Comparison of ENCODE assay signal across 18 mouse cellular contexts in genomic region chr7:101155284-101155683, GRCm38 (mm10).
DNase-seq lines count a peak whose midpoint lies in the region; ATAC-seq and TF ChIP-seq lines count a peak whose summit lies in the region.
"Had no signal": no experiment of that assay in that cellular context is flagged by ENCODE, and none has a peak within 500 bp of the region (broad histone marks: within the 10 kb centered on the region; RNA-seq: fewer than 3 reads in every experiment).

No protein-coding gene starts in this region.

- peak; percentile 48 for DNase-seq in kidney, adult 9 months
- DNase-seq in kidney, postnatal 4 days: no peak
- DNase-seq in lung, postnatal 4 days: no peak
- DNase-seq in midbrain, embryonic 11.5 days (ENCODE audit: low spot score, missing footprints): peak; percentile 81
- DNase-seq in midbrain, postnatal 0 days (ENCODE audit: low spot score): no peak
- no peak for DNase-seq in heart, postnatal 14 days
- DNase-seq: adrenal gland, postnatal 10 days; cerebellum, adult 11-12 months; cerebellum, adult 9-10 months; cerebellum, postnatal 25 days; gastrocnemius, postnatal 10 days; heart, adult 2 months had no signal

- H3K4me2 ChIP-seq in lung, embryonic 16.5 days (ENCODE audit: low read depth, low read length): no peak overlapping the region
- H3K4me2 ChIP-seq in midbrain, embryonic 11.5 days: no peak overlapping the region
- no peak overlapping the region for H3K4me2 ChIP-seq in midbrain, postnatal 0 days (ENCODE audit: low read depth, low read length, poor library complexity, severe bottlenecking)
- H3K4me2 ChIP-seq: embryonic facial prominence, embryonic 12.5 days; forebrain, embryonic 15.5 days; heart, embryonic 11.5 days; heart, embryonic 15.5 days had no signal

- H3K36me3 ChIP-seq in lung, embryonic 16.5 days (ENCODE audit: control insufficient read depth, insufficient read depth, low read length): no peaks in the 10 kb centered on the region
- no peaks in the 10 kb centered on the region for H3K36me3 ChIP-seq in midbrain, embryonic 11.5 days (ENCODE audit: control insufficient read depth, insufficient read depth, low read length)
- no peaks in the 10 kb centered on the region for H3K36me3 ChIP-seq in midbrain, postnatal 0 days (ENCODE audit: insufficient read depth, low read length)
- H3K36me3 ChIP-seq: embryonic facial prominence, embryonic 12.5 days; forebrain, embryonic 15.5 days; heart, embryonic 15.5 days; hindbrain, embryonic 10.5 days had no signal

- intact Hi-C loops in heart, postnatal 14 days (cut with DNase I): loop anchor here (5.0 kb wide), 1 partner anchor 38 kb away; no protein-coding TSS in a partner anchor

- WGBS in lung, embryonic 16.5 days: 78% methylated on average over 3 of the region's 3 CpGs
- 95% methylated on average over 3 of the region's 3 CpGs for WGBS in midbrain, embryonic 11.5 days
- WGBS in midbrain, postnatal 0 days: 80% methylated on average over 3 of the region's 3 CpGs

- no peaks in the 10 kb centered on the region for H3K27me3 ChIP-seq in lung, embryonic 16.5 days (ENCODE audit: control insufficient read depth, insufficient read depth, low read depth, low read length)
- no peaks in the 10 kb centered on the region for H3K27me3 ChIP-seq in midbrain, embryonic 11.5 days (ENCODE audit: control insufficient read depth, insufficient read depth, low read length)
- no peaks in the 10 kb centered on the region for H3K27me3 ChIP-seq in midbrain, postnatal 0 days (ENCODE audit: insufficient read depth, low read length)
- H3K27me3 ChIP-seq: embryonic facial prominence, embryonic 12.5 days; forebrain, embryonic 15.5 days; heart, embryonic 15.5 days had no signal

- H3K4me3 ChIP-seq in lung, embryonic 16.5 days (ENCODE audit: low read length): no peak overlapping the region
- no peak overlapping the region for H3K4me3 ChIP-seq in midbrain, embryonic 11.5 days (ENCODE audit: low read depth, low read length)
- H3K4me3 ChIP-seq in midbrain, postnatal 0 days (ENCODE audit: low read depth, low read length): no peak overlapping the region
- H3K4me3 ChIP-seq: embryonic facial prominence, embryonic 12.5 days; forebrain, embryonic 15.5 days; heart, adult 2 months; heart, embryonic 15.5 days; hindbrain, embryonic 10.5 days had no signal

- no peaks in the 10 kb centered on the region for H3K4me1 ChIP-seq in lung, embryonic 16.5 days (replicated peaks; ENCODE audit: control insufficient read depth, insufficient read depth, low read length)
- H3K4me1 ChIP-seq in midbrain, embryonic 11.5 days (ENCODE audit: control insufficient read depth, insufficient read depth, low read length): peaks cover 9% of the 10 kb centered on the region
- H3K4me1 ChIP-seq in midbrain, postnatal 0 days (ENCODE audit: insufficient read depth, low read length): no peaks in the 10 kb centered on the region
- H3K4me1 ChIP-seq: heart, embryonic 15.5 days had no signal

- H3K9me3 ChIP-seq in lung, embryonic 16.5 days (ENCODE audit: control insufficient read depth, low read length): no peaks in the 10 kb centered on the region
- H3K9me3 ChIP-seq in midbrain, embryonic 11.5 days (ENCODE audit: control insufficient read depth, low read length): no peaks in the 10 kb centered on the region
- no peaks in the 10 kb centered on the region for H3K9me3 ChIP-seq in midbrain, postnatal 0 days (ENCODE audit: low read length)
- H3K9me3 ChIP-seq: embryonic facial prominence, embryonic 12.5 days; forebrain, embryonic 15.5 days; heart, embryonic 15.5 days; hindbrain, embryonic 10.5 days had no signal

- ATAC-seq in lung, embryonic 16.5 days (ENCODE audit: low read depth): peak; percentile 49; the same call in 1 of the 2 replicates
- ATAC-seq in midbrain, embryonic 11.5 days (ENCODE audit: low FRiP score): no peak
- no peak for ATAC-seq in midbrain, postnatal 0 days (ENCODE audit: low FRiP score)
- ATAC-seq: forebrain, embryonic 15.5 days had no signal

- no peak for TF ChIP-seq CTCF in midbrain, postnatal 0 days (IDR thresholded peaks at IDR 0.05)

- no peak overlapping the region for H3K9ac ChIP-seq in lung, embryonic 16.5 days (ENCODE audit: low read length)
- H3K9ac ChIP-seq in midbrain, embryonic 11.5 days (ENCODE audit: low read length): no peak overlapping the region
- no peak overlapping the region for H3K9ac ChIP-seq in midbrain, postnatal 0 days (replicated peaks; ENCODE audit: low read length, poor library complexity, severe bottlenecking)
- H3K9ac ChIP-seq: embryonic facial prominence, embryonic 12.5 days; forebrain, embryonic 15.5 days; heart, embryonic 15.5 days had no signal

- H3K27ac ChIP-seq in lung, embryonic 16.5 days (ENCODE audit: low read length): no peak overlapping the region
- H3K27ac ChIP-seq in midbrain, embryonic 11.5 days (ENCODE audit: low read depth, low read length): no peak overlapping the region
- no peak overlapping the region for H3K27ac ChIP-seq in midbrain, postnatal 0 days (ENCODE audit: low read depth, low read length)
- H3K27ac ChIP-seq: embryonic facial prominence, embryonic 12.5 days; forebrain, embryonic 15.5 days; heart, adult 2 months; heart, embryonic 15.5 days; hindbrain, embryonic 10.5 days had no signal

Comparison
In these comparisons a context has a peak if more than half of its experiments do, and no peak if none do; other contexts are left out.
1. DNase-seq: peak in kidney, adult 9 months (single experiment) and midbrain, embryonic 11.5 days (single experiment); none in kidney, postnatal 4 days (0 of 2), lung, postnatal 4 days (0 of 2), midbrain, postnatal 0 days (single experiment) and heart, postnatal 14 days (0 of 2).